Mouse (Mus musculus): ENCODE data around the gene Pomgnt2. TPM values are rescaled to one million over a fixed set of nuclear protein-coding genes. Genes with fewer than 3 reads are reported as not detected.
A peak's percentile ranks its signal among the peaks of the same experiment; 100 is the strongest.

The Pomgnt2 gene
- polyA plus RNA-seq, 1 experiment from 2014 or later: 11.2 TPM

- 0 out of 2 replicates have a peak overlapping the region, but pooled peaks have one; percentile 26 for H3K27ac ChIP-seq
- H3K4me3 ChIP-seq (replicated peaks): peak overlapping the region; percentile 47
- peak overlapping the region; percentile 52 for H3K4me2 ChIP-seq
- ATAC-seq (ENCODE audit: insufficient number of reproducible peaks, insufficient read depth, low FRiP score, low TSS enrichment, low read depth): peak; percentile 56; the same call in 1 of the 2 replicates
- H3K36me3 ChIP-seq: no peaks in the 10 kb centered on the region
- H3K4me1 ChIP-seq (replicated peaks): no peaks in the 10 kb centered on the region
- H3K9ac ChIP-seq (replicated peaks): peak overlapping the region; percentile 51; the same call in 1 of the 2 replicates
- H3K27me3 ChIP-seq: no peaks in the 10 kb centered on the region; the same call in 1 of the 2 replicates
- WGBS: 60% methylated on average over 6 of the region's 6 CpGs
- H3K9me3 ChIP-seq: no peaks in the 10 kb centered on the region
These were observed 59.5 kb downstream of the Pomgnt2 start for GRCm38 (mm10) chr9:121937451-121937864.

DNA sequence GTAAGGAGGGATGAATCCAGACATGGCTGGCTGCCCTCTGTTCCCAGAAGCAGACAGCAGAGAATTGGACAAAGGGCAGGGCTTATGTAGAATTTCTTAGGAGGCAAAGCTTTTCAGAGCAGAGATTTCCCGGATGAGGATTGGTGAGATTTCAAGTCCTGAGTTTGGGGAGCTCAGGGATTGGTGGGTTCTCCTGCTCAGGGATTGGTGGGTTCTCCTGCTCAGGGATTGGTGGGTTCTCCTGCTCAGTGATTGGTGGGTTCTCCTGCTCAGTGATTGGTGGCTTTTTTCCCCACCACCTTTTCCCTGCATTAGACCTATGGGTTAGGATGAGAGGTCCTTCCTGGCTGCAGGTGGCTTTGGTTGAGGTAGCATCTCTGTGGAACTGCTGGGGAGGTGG is 60.0 kb downstream of the Pomgnt2 start:
- no peak overlapping the region for H3K27ac ChIP-seq

DNA sequence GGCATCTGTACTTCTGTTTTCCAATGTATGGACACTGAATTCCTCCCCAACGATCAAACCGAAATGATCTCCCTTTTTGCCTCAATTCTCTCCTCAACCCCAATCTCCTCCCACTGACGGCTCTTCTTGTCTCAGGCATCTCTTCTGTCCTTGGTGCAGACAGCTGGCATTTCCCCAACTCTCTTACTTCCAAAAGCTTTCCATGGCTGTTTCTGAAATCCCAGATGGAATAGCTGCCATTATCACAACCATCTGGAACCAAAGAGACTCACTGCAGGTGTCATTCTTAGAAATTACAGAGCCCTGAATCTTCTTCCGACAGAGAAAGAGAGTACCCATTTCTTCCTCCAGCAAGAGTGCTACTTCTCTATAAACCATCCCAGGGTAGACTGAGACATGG is 62.1 kb downstream of the Pomgnt2 start:
- no peaks in the 10 kb centered on the region for H3K4me1 ChIP-seq (replicated peaks)
- 84% methylated on average over 4 of the region's 4 CpGs for WGBS
- no peaks in the 10 kb centered on the region for H3K36me3 ChIP-seq
- ATAC-seq (ENCODE audit: insufficient number of reproducible peaks, insufficient read depth, low FRiP score, low TSS enrichment, low read depth): no peak
- H3K27ac ChIP-seq: no peak overlapping the region
- H3K9me3 ChIP-seq: no peaks in the 10 kb centered on the region
- H3K27me3 ChIP-seq: no peaks in the 10 kb centered on the region; the same call in 1 of the 2 replicates
- H3K4me2 ChIP-seq: no peak overlapping the region
- H3K9ac ChIP-seq (replicated peaks): no peak overlapping the region
- no peak overlapping the region for H3K4me3 ChIP-seq (replicated peaks)

More for the DNA sequence above, 60.0 kb downstream of the Pomgnt2 start:
- Histone ChIP-seq H3K4me2 (no peak overlapping the region), H3K4me3 (replicated peaks) (no peak overlapping the region), H3K9me3 (no peaks in the 10 kb centered on the region), H3K9ac (replicated peaks) (no peak overlapping the region), H3K36me3 (no peaks in the 10 kb centered on the region), H3K4me1 (replicated peaks) (no peaks in the 10 kb centered on the region), H3K27me3 (no peaks in the 10 kb centered on the region; the same call in 1 of the 2 replicates)
- ATAC-seq (ENCODE audit: insufficient number of reproducible peaks, insufficient read depth, low FRiP score, low TSS enrichment, low read depth): peak; percentile 42
- WGBS: 80% methylated on average over 1 of the region's 1 CpGs

Other genes with a start within 250 kb of the Pomgnt2 start
- gene Zfp651, start 237.8 kb downstream of the Pomgnt2 start, polyA plus RNA-seq (2016; fragmentation: Nextera tagmentation; extraction: Ambion mirVana): 13.7 and 16.7 TPM in 2 replicates
- 5.9 and 7.0 TPM in 2 replicates for gene Klhl40, start 219.5 kb downstream of the Pomgnt2 start, polyA plus RNA-seq (2016; fragmentation: Nextera tagmentation; extraction: Ambion mirVana)
- gene Hhatl, start 204.6 kb downstream of the Pomgnt2 start, polyA plus RNA-seq (2016; fragmentation: Nextera tagmentation; extraction: Ambion mirVana): 0.19 and 0.22 TPM in 2 replicates
- gene Ccdc13, start 157.6 kb downstream of the Pomgnt2 start, polyA plus RNA-seq (2016; fragmentation: Nextera tagmentation; extraction: Ambion mirVana): 0.15 and 0.58 TPM in 2 replicates
- gene Higd1a, start 138.7 kb downstream of the Pomgnt2 start, polyA plus RNA-seq (2016; fragmentation: Nextera tagmentation; extraction: Ambion mirVana): 152 and 161 TPM in 2 replicates
- 0.50 TPM in 1 of 2 replicates, not detected in the other for gene Ackr2, start 98.8 kb downstream of the Pomgnt2 start, polyA plus RNA-seq (2016; fragmentation: Nextera tagmentation; extraction: Ambion mirVana)
- not detected in 2 replicates for gene Cyp8b1, start 80.8 kb downstream of the Pomgnt2 start, polyA plus RNA-seq (2016; fragmentation: Nextera tagmentation; extraction: Ambion mirVana)
- gene Fam198a, start 46.1 kb downstream of the Pomgnt2 start, polyA plus RNA-seq (2016; fragmentation: Nextera tagmentation; extraction: Ambion mirVana): 1.6 and 1.8 TPM in 2 replicates
- gene Snrk, start 120.2 kb upstream of the Pomgnt2 start, polyA plus RNA-seq (2016; fragmentation: Nextera tagmentation; extraction: Ambion mirVana): 51.1 and 57.3 TPM in 2 replicates